Mouse (Mus musculus) neutrophil, adult 83 days (primary cell): ENCODE results near the gene Map3k20. TPM values are rescaled to one million over a fixed set of nuclear protein-coding genes. Genes with fewer than 3 reads are reported as not detected.

Experiments used
- total RNA-seq, 2 experiments: library from RNA; stranded (reverse); gene quantifications; one replicate each; pipeline ENCODE4 v1.2.4; 2023

The Map3k20 gene
- total RNA-seq: 10 to 100 TPM; 23.1 to 23.7 TPM

GRCm38 (mm10) chr2:72285256-72285887 lies at the start of gene Map3k20:
Map3k20 (plus strand) TSS chr2:72285637.

DNA sequence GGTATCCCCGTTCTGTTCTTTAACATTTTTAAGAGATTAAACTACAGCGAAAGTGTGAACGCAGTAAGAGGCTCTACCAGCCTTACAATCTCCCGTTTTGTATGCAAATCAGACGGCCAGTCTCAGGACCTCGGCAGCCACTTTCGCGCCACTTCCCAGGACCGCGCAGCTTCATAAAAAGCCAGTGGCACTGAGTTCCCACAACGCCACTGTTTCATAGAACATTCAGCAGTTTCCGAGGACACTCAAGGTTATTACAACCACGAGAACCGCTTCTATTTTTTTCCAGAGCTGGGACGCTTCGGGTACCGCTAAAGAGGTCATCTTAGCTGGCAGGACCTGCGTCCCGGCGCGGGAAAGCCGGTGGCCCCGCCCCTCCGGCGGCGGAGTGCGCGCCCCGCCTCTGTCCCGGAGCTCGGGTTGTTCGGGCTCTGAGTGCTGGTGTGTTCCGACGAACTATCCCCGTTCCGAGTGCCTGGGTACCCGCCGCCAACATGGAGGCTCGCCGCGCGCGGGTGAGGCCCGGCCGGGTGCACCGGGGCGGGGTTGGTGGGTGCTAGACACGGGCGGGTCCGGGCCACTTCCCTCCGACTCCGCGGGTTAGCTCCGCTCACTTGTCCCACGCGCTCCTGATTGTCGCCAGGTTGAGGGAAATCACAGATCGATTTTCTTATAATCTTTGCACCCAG lies 190.5 kb downstream of the Map3k20 start, which contains the start of gene Cdca7:
Cdca7 (plus strand) TSS at position 363 of the 689 bp plus-strand sequence.

Other genes with a start within 250 kb of the Map3k20 start
- 10 to 100 TPM; 40.3 to 44.0 TPM for gene Cdca7, start 190.5 kb downstream of the Map3k20 start, total RNA-seq